Mouse (Mus musculus) liver, embryonic 14.5 days (tissue): ENCODE results near the gene Dok5.

Source experiments
- CTCF ChIP-seq: IDR thresholded peaks from 2 replicates; pipeline ENCODE4 v1.5.1; 2016; ENCODE audit warnings: antibody characterized with exemption, low read depth, control low read depth
- EP300 ChIP-seq: IDR thresholded peaks from 2 replicates; pipeline ENCODE4 v1.6.1; 2016; ENCODE audit warnings: antibody characterized with exemption, low read depth

GRCm38 (mm10) chr2:170683385-170683784, 48.2 kb upstream of the Dok5 start:
- peak; percentile 17; the same call in 1 of the 2 replicates for TF ChIP-seq CTCF
- no peak for TF ChIP-seq EP300
